Mouse (Mus musculus): Measurements from ENCODE around the gene Pax3.

- TF ChIP-seq POLR2A (IDR thresholded peaks at IDR 0.05; ENCODE audit: low read depth, low read length) (no peak), CTCF (IDR thresholded peaks at IDR 0.05; ENCODE audit: extremely low read depth, insufficient read length, insufficient replicate concordance, low read depth, low read length) (no peak)
Measured at GRCm38 (mm10) chr1:78190386-78191111, 6.4 kb downstream of the Pax3 start.
